Comparison of ENCODE assay signal across 23 mouse cellular contexts in genomic region chr17:5653981-5654380, GRCm38 (mm10).
A peak's percentile ranks its signal among the peaks of the same experiment; 100 is the strongest.
DNase-seq lines count a peak whose midpoint lies in the region; ATAC-seq and TF ChIP-seq lines count a peak whose summit lies in the region.
"Had no signal": no experiment of that assay in that cellular context is flagged by ENCODE, and none has a peak within 500 bp of the region (broad histone marks: within the 10 kb centered on the region; RNA-seq: fewer than 3 reads in every experiment).

No protein-coding gene starts in this region.

- TF ChIP-seq EP300 in heart, adult 2 months (IDR thresholded peaks at IDR 0.05; ENCODE audit: insufficient read depth, low read depth, low read length): no peak

- H3K36me3 ChIP-seq in heart, adult 2 months (ENCODE audit: control insufficient read depth, insufficient read depth, low read length): no peaks in the 10 kb centered on the region
- H3K36me3 ChIP-seq in midbrain, embryonic 11.5 days (ENCODE audit: control insufficient read depth, insufficient read depth, low read length): no peaks in the 10 kb centered on the region
- H3K36me3 ChIP-seq: embryonic facial prominence, embryonic 10.5 days; forebrain, embryonic 12.5 days; hindbrain, embryonic 13.5 days; limb, embryonic 15.5 days; liver, embryonic 15.5 days had no signal

- no peak for TF ChIP-seq POLR2A in heart, adult 2 months (IDR thresholded peaks at IDR 0.05; ENCODE audit: insufficient read depth, low read depth, low read length)

- no peaks in the 10 kb centered on the region for H3K27me3 ChIP-seq in heart, adult 2 months (ENCODE audit: control insufficient read depth, insufficient read depth, low read length)
- no peaks in the 10 kb centered on the region for H3K27me3 ChIP-seq in midbrain, embryonic 11.5 days (ENCODE audit: control insufficient read depth, insufficient read depth, low read length)
- H3K27me3 ChIP-seq: hindbrain, embryonic 13.5 days; limb, embryonic 15.5 days; liver, embryonic 15.5 days; Patski had no signal

- H3K27ac ChIP-seq in heart, adult 2 months: no peak overlapping the region
- no peak overlapping the region for H3K27ac ChIP-seq in midbrain, embryonic 11.5 days (ENCODE audit: low read depth, low read length)
- H3K27ac ChIP-seq: embryonic facial prominence, embryonic 10.5 days; forebrain, embryonic 12.5 days; hindbrain, embryonic 13.5 days; limb, embryonic 15.5 days; liver, embryonic 15.5 days had no signal

- no peak overlapping the region for H3K4me3 ChIP-seq in heart, adult 2 months
- no peak overlapping the region for H3K4me3 ChIP-seq in midbrain, embryonic 11.5 days (ENCODE audit: low read depth, low read length)
- H3K4me3 ChIP-seq: embryonic facial prominence, embryonic 10.5 days; forebrain, embryonic 12.5 days; hindbrain, embryonic 13.5 days; limb, embryonic 15.5 days; liver, embryonic 15.5 days; myocyte had no signal

- peak; percentile 13 for DNase-seq in adrenal gland, postnatal 14 days
- DNase-seq in adrenal gland, postnatal 10 days: no peak
- peak; percentile 20 to 34 for DNase-seq in heart, adult 2 months
- DNase-seq in heart, postnatal 25 days (ENCODE audit: low spot score): no peak
- DNase-seq in brain, adult 2 months (ENCODE audit: low read depth, low spot score): peak; percentile 56
- DNase-seq in gastrocnemius, postnatal 25 days: peak; percentile 21
- no peak for DNase-seq in midbrain, embryonic 11.5 days (ENCODE audit: low spot score, missing footprints)
- no peak for DNase-seq in left cerebral cortex, postnatal 4 days
- DNase-seq: adrenal gland, adult 8-10 months; cerebellum, adult 8-10 months; kidney, adult 2 months; kidney, postnatal 4 days; midbrain, embryonic 14.5 days; right cerebral cortex, postnatal 14 days; thymus, postnatal 36 days had no signal

- H3K9me3 ChIP-seq in midbrain, embryonic 11.5 days (ENCODE audit: control insufficient read depth, low read length): no peaks in the 10 kb centered on the region
- H3K9me3 ChIP-seq: embryonic facial prominence, embryonic 10.5 days; forebrain, embryonic 12.5 days; hindbrain, embryonic 13.5 days; limb, embryonic 15.5 days; liver, embryonic 15.5 days had no signal

- H3K4me2 ChIP-seq in midbrain, embryonic 11.5 days: no peak overlapping the region
- H3K4me2 ChIP-seq: forebrain, embryonic 12.5 days; hindbrain, embryonic 13.5 days; limb, embryonic 15.5 days; liver, embryonic 15.5 days had no signal

- ATAC-seq in midbrain, embryonic 11.5 days (ENCODE audit: low FRiP score): no peak
- ATAC-seq: inflammation-experienced regulatory T-cells, adult 6 months; Patski had no signal

- H3K9ac ChIP-seq in heart, adult 2 months (ENCODE audit: low read depth, low read length): no peak overlapping the region
- H3K9ac ChIP-seq in midbrain, embryonic 11.5 days (ENCODE audit: low read length): no peak overlapping the region
- H3K9ac ChIP-seq: forebrain, embryonic 12.5 days; hindbrain, embryonic 13.5 days; limb, embryonic 15.5 days; liver, embryonic 15.5 days had no signal

- H3K79me2 ChIP-seq in heart, adult 2 months (replicated peaks; ENCODE audit: control insufficient read depth, insufficient read depth, low read length): no peaks in the 10 kb centered on the region

- peaks cover 1% of the 10 kb centered on the region; the same call in 1 of the 2 replicates for H3K4me1 ChIP-seq in heart, adult 2 months (ENCODE audit: control insufficient read depth, insufficient read depth, low read length)
- H3K4me1 ChIP-seq in midbrain, embryonic 11.5 days (ENCODE audit: control insufficient read depth, insufficient read depth, low read length): no peaks in the 10 kb centered on the region
- H3K4me1 ChIP-seq: forebrain, embryonic 12.5 days; hindbrain, embryonic 13.5 days; liver, embryonic 15.5 days had no signal

- WGBS in heart, adult 2 months: 61% methylated on average over 9 of the region's 9 CpGs
- 86% methylated on average over 9 of the region's 9 CpGs for WGBS in midbrain, embryonic 11.5 days

- intact Hi-C loops in heart, adult 2 months (cut with DNase I): no loop called here
- intact Hi-C loops in heart, postnatal 25 days (cut with DNase I): no loop called here
- intact Hi-C loops in left cerebral cortex, postnatal 4 days (cut with DNase I): no loop called here

- TF ChIP-seq CTCF in heart, adult 2 months (IDR thresholded peaks at IDR 0.05): no peak

Comparison
In these comparisons a context has a peak if more than half of its experiments do, and no peak if none do; other contexts are left out.
1. DNase-seq: peak in adrenal gland, postnatal 14 days (single experiment), heart, adult 2 months (2 of 2), brain, adult 2 months (single experiment) and gastrocnemius, postnatal 25 days (single experiment); none in adrenal gland, postnatal 10 days (single experiment), heart, postnatal 25 days (single experiment), midbrain, embryonic 11.5 days (single experiment) and left cerebral cortex, postnatal 4 days (single experiment).